Mouse (Mus musculus): ENCODE results near the gene Rbm46.

Rbm46 gene

GRCm38 (mm10) chr3:82876372-82876739, at the start of gene Rbm46:
Rbm46 (minus strand) TSS chr3:82876483.
- peak; percentile 88 for DNase-seq (ENCODE audit: low read depth, low spot score)

GRCm38 (mm10) chr3:82915632-82916031, 39.3 kb upstream of the Rbm46 start:
- DNase-seq (ENCODE audit: low read depth, low spot score): no peak

DNA sequence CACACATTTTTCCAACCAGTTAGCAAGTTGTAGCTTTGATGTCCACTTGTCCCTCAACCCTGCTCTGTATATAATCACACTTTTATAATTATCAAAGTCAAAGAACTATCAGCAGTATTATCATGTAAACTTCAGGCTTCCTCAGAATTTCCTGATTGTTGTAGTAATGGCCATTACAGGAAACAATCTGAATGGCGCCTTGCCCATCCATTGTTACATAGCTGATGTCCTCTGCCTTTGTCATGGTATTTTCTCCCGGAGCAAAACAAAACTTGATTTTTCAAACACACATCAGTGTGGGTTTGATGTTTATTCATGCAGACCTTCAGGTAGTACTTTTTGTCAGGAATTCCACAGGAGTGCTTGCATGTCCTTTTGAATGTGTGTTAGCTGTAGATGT, 32.4 kb upstream of the Rbm46 start:
- DNase-seq (ENCODE audit: low read depth, low spot score): no peak

GRCm38 (mm10) chr3:82904211-82904908, 28.1 kb upstream of the Rbm46 start:
- no peak for DNase-seq (ENCODE audit: low read depth, low spot score)

DNA sequence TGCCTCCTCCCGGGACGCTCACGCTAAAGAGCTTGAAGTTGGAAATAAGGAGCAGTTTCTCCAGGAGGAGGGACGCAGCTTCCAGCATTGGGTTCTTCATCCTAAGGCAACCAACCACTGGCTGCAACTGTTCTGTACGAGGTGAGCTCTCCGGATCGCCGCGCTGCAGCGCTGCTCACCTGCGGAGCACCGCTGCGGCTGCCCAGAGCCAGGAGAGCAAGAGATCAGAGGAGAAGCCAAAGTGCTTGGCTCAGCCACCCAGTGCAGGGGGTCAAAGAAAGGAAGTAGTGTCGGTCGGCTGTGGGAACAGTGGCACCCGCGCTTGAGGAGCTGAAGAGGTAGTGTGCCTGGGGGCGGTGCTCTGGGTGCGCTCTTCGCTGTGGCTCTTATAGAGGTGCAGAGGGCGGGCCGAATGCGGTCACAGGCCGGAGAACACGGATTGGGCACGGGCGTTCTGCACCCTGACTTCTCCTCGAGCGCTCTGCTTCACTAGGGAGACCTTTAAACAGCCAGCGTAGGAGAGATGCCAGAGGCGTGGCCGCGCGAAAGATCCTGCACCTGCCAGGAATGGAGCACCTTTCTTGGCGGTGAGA, 27.4 kb upstream of the Rbm46 start, which contains the start of gene Lrat:
TSS of gene Lrat (minus strand) at position 361 of the 593 bp plus-strand sequence.
- DNase-seq (ENCODE audit: low read depth, low spot score): no peak

GRCm38 (mm10) chr3:82902757-82903612, 26.7 kb upstream of the Rbm46 start:
- no peak for DNase-seq (ENCODE audit: low read depth, low spot score)

DNA sequence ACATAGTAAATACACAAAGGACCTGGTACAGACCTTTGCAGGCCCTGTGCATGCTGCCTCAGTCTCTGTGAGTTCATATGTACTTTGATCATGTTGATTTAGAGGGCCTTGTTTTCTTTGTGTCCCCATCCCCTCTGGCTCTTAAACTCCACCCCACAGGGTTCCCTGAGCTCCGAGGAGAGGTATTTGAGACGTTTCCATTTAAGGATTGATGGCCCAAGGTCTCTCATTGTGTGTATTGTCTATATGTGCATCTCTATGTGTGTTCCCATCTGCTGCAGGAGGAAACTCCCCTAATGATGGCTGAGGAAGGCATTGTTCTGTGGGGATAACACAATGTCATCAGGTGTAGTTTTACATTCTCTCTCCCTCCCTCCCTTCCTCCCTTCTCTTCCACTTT, 12.6 kb upstream of the Rbm46 start:
- DNase-seq (ENCODE audit: low read depth, low spot score): no peak

DNA sequence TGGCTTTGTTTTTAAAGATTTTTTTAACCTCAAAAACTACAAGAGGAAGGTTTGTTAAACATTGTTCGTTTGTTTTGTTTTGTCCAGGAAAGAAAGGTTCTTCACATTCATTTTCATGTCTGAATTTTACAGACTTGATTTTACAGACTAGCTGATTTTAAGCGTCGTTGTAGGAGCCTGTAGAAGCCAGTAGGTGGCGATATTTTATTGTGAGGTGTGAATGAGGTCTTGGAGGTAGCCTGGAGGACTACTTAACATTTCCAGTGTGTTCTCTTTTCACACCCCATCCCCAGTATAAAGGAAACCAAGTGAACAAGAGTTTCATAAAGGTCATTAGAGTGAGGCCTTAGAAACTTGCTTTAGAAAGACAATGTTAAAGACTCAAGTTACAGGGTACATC, 975 bp upstream of the Rbm46 start:
- DNase-seq (ENCODE audit: low read depth, low spot score): peak; percentile 65

- DNase-seq (ENCODE audit: low read depth, low spot score): no peak
These were observed 462 bp downstream of the Rbm46 start for GRCm38 (mm10) chr3:82875671-82876371.

GRCm38 (mm10) chr3:82857414-82858077, 18.7 kb downstream of the Rbm46 start:
- DNase-seq (ENCODE audit: low read depth, low spot score): no peak

DNA sequence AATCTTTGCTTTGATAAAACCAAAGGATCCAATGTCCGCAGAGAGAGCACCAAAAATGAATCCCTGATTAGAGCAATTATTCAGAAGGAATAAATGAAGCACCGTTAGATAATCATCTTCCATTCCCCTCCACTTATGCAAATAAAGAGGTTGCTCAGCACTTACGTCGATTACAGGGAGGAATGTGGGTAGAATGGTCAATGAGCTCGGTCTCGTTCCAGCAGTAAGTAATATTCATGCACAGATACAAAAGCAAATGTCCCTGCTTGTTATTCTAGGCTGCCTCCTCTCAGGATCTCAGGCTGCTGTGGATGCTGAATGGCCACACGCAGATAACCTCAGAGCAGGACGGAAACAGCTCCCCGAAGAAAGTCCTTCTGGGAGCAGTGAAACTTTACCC, 51.1 kb downstream of the Rbm46 start:
- DNase-seq (ENCODE audit: low read depth, low spot score): no peak

DNA sequence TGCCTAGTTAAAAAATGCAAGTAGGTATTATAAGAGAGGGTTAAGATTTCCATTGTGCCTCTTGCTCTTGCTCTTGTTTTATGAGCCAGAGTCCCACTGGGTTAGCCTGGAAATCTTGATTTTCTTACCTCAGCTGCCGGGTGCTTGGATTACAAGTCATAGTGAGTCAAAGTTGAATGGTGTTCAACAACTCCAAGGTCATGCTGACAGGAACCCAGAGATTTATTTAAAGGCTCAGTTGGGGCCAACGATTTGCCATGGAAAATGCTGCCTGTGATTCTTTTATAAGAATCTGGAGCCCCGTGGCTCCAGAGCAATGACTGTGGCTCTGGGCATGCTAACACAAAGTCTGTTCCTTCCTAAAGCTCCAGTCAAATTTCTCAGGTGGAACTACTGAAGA, 64.4 kb downstream of the Rbm46 start:
- no peak for DNase-seq (ENCODE audit: low read depth, low spot score)

- no peak for DNase-seq (ENCODE audit: low read depth, low spot score)
These were observed 65.8 kb downstream of the Rbm46 start for GRCm38 (mm10) chr3:82810334-82811120.

DNA sequence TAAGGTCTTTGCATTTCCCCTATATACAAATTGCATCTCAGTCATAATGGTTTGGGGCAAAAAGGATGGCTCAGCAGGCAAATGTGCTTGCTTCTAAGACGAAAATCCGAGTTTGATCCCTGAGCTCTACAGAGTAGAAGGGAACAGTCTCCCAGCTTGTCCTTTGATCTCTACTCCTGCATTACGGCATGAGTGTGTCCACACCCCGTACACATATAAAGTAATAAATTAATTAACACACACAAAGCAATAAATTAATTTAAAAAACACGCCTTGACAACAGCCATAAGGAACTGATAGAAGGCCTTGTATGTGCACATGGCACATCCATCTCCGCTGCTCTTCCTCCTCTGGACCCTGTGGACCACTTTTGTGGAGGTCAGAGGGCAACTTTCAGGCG, 66.5 kb downstream of the Rbm46 start:
- no peak for DNase-seq (ENCODE audit: low read depth, low spot score)

GRCm38 (mm10) chr3:82808323-82808911, 67.9 kb downstream of the Rbm46 start:
- DNase-seq (ENCODE audit: low read depth, low spot score): no peak

GRCm38 (mm10) chr3:82805291-82805690, 71.0 kb downstream of the Rbm46 start:
- no peak for DNase-seq (ENCODE audit: low read depth, low spot score)

- no peak for DNase-seq (ENCODE audit: low read depth, low spot score)
These were observed 75.8 kb downstream of the Rbm46 start for GRCm38 (mm10) chr3:82800470-82800843.

DNA sequence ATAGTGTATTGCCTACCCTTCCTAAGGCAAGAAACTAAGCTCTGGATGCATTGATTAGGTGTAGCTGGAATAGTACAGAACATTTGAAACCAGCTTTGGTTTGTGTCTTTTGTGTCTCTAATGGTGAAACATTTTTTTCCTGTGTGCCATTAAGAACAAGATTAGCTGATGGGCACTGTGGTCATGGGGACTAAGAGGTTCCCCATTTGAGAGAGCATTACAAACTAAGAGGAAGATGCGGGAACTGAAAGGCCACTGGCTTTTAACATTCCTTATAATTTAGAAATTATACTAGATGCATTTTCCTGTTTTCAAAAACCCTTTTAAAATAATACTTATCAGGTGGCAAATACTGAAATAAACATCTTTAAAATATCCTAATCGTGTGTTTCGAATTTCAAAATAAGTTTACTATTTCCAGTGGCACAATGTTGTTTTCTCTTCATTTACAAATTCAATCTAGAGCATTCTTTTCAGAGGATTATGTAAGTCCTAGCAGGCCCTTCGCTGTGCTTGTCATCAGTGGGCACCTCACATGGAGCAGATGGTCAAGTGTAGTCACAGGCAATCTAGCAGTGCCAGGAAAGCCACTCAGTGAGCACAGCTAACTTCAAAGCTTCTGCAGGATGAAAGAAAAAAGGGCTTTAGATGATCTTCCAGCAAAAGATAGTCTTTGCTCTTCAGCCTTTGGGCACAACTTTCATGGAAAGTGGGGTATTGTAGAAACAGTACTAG, 76.4 kb downstream of the Rbm46 start:
- no peak for DNase-seq (ENCODE audit: low read depth, low spot score)

GRCm38 (mm10) chr3:82793656-82794055, 82.6 kb downstream of the Rbm46 start:
- no peak for DNase-seq (ENCODE audit: low read depth, low spot score)

GRCm38 (mm10) chr3:82791663-82792062, 84.6 kb downstream of the Rbm46 start:
- no peak for DNase-seq (ENCODE audit: low read depth, low spot score)
